Mouse (Mus musculus): ENCODE results near the gene Gm49366.
"Not testable (repeated sequence)": the region's sequence is repeated elsewhere in the genome, so short reads cannot be mapped to it uniquely, and the experiment has no call there.

Gm49366 gene

DNA sequence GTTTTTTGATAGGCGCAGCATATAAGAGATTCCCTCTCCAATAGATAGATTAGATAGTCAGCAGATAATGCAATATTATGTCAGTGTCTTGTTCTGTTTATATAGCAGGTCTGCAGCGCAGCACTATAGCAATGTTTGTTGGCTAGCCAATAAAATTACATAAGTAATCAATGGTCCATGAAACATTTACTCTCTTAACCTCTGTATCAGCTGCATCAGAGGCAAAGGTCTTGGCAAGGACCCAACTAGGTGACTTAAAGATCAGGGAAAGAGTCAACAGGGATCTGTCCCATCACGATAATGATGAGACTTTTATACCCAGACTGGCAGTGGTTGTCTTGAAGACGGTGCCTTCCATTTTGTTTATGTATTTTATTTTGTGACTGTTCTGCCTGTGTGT lies 5.9 kb upstream of the Gm49366 start:
- DNase-seq (ENCODE audit: low spot score in 2 of 2): no peak

DNA sequence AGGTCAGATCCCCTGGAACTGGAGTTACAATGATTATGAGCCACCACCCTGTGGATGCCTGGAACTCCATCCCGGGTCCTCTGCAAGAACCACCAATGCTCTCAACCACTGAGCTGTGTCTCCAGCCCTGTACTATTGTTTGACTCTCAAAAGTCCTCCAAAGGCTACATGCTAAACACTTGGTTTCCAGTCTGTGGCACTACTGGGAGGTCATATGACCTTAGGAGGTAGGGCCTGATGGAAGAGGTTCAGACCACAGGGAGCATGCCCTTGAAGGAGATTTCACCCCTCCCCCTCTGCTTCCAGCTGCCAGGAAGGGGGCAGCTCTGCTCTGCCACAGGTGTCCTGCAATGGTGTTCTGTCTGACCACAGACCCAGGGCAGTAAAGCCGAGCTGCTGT lies 5.4 kb upstream of the Gm49366 start:
- DNase-seq (ENCODE audit: low spot score in 2 of 2): not testable (repeated sequence)

DNA sequence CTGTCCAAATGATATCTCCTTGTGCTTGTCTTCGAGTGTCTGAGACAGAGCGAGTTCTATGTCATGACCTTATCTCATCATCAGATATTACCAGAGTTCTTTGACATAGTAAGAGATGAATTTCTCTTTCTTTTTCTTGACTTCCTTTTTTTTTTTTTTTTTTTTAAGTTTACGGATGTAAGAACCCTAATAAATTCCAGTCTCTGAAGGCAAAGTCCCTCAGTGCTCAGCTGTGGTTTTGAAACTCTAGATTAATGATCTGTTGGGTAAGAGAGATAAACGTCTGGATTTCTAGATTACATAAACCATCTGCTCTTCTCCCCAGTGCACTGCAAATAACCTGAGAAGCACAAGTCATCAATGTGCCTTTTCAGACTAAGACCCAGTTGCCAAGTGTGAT lies 4.6 kb upstream of the Gm49366 start:
- no peak for DNase-seq (ENCODE audit: low spot score in 2 of 2)

DNA sequence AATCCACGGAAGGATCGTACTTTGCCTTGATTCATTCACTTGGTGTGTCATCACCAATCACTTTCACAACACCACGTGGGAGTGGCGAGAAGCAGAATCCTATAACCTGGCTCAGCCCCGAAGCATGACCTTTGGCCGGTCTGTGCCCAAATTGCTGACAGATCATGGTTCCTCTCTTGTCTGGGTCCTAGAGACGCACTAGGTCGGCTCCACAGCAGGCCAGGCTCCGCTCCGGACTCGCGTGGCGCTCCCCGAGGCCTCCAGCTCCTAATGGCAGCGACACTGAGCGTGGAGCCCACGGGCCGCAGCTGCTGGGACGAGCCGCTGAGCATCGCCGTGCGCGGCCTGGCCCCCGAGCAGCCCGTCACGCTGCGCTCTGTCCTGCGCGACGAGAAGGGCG lies 494 bp upstream of the Gm49366 start, which contains the start of gene Acot4:
Acot4 (plus strand) TSS at position 139 of the 400 bp plus-strand sequence.
- DNase-seq (ENCODE audit: low spot score in 2 of 2): not testable (repeated sequence)

DNA sequence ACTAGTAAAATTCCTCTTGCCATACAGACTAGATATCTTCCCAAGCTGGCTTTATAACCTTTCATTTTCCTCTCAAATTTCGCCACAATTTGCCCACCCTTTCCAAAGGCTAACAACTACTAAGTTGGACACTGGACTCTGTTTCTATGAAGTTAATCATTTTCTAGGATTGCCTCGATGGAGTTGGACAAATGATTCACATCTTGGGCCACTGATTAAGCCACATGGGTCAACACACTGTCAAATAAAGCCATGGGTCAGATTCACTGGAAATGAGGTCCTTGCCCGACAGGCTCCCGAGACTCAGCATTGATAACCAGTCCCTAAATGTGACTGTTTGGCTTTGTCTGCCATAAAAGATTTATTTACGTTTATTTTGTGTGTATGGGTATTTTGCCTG lies 3.5 kb downstream of the Gm49366 start:
- no peak for DNase-seq (ENCODE audit: low spot score in 2 of 2)

DNA sequence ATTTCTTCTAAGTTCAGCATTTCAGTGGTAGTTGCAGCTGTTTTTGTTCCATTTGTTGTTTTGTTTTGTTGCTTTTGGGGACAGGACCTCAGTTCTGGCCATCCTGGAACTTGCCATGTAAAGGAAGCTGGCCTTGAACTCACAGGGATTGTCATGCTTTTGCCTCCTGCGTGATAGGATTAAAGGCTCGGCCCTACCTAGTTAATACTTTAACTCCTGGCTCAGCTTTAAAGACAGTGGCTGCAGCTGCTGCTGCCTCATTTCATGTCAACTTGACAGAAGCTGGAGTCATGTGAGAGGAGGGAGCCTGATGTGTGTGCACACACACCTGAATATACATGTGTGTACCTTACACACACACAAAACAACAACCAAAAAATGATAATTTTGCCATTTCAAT lies 5.3 kb downstream of the Gm49366 start:
- DNase-seq (ENCODE audit: low spot score in 2 of 2): no peak

DNA sequence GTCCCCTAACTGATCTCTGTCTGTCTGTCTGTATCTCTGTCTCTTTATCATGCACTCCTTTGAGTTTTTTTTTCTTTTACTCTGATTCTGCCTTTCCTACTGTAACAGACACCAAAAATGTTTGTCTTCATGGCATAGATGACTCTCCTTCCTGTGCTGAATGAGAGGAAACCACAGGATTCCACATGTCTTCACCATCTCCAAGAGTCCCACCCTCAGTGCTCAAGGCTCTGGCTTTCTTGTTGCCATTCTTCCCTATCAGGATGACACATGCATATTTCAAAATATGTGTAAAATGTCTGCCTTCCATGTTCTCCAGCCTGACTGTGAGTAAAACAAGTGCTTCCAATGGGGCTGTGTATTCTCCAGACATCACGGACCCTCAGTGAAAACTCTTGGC lies 8.2 kb downstream of the Gm49366 start:
- no peak for DNase-seq (ENCODE audit: low spot score in 2 of 2)

DNA sequence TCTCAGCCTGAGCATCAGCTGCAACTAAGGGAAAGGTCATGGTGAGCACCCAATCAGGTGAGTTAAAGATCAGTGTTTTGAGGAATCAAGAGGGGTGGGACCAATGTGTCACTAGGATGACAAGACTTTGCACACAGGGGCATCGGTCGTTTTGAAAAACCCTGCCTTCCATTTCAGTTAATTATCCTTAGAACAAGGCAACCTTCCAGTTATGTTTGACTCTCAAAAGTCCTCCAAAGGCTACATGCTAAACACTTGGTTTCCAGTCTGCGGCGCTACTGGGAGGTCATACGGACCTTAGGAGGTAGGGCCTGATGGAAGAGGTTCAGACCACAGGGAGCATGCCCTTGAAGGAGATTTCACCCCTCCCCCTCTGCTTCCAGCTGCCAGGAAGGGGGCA lies 12.0 kb downstream of the Gm49366 start:
- DNase-seq (ENCODE audit: low spot score in 2 of 2): not testable (repeated sequence)

DNA sequence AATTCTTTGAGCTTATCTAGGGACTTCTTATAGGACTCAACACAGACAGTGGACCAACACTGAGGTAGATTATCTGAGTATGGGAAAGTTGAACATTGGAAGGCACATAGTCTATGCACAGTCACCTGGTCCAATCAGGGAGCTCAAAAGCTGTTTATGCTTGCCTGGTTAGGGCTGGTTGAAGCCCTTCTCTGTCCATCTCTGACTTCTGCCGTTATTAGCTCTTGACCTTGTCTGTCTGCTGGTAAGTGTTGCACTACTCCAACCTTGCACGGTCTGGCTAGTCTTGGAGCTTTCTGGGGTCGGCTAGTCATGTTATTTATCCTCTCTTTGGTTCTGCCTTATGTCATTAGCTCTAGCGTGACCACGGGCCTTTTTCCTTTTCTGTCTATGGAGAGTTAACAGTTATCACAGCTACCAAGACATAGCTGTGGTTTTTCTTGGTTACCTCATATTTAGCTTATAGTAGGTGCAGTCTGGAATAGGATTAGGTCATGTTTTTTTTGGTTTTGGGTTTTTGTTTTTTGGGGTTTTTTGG lies 13.3 kb downstream of the Gm49366 start, which contains the start of gene Acot3:
Acot3 (plus strand) TSS at position 208 of the 538 bp plus-strand sequence.
- no peak for DNase-seq (ENCODE audit: low spot score in 2 of 2)

DNA sequence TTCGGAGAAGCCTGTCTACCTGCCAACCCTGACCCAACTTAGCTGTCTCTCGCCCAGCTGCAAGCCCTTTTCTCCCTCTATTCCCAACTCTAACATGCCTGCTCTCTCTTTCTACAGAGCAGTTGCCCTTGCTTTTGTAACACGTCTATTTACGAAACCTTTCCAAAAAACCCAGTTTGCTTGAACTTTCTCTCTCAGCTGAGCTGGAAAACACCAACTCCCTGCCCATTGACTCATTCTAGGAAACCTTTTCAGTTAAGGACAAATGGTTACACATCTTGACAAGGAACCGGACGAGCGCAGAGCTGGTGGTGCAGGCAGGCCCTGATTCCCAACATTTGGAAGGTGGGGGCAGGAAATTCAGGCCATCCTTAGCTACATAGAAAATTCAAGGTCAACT lies 13.9 kb downstream of the Gm49366 start:
- DNase-seq (ENCODE audit: low spot score in 2 of 2): no peak

DNA sequence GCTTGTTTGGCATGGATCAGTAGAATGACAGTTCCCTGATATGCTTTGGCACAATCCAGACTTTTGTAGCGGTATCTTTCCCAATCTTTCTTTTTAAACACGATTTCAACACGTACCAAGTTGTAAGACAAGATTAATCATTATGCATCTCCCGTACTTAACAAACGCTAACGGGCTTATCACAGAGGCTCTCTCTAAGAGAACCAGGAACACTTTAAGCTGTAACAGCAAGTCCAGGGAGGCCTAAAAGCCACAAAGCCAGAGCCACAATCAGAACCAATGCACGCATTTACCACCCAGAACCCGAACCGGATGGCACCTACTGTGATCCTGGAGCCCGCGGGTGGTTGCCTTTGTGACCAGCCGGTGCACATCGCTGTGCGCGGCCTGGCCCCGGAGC lies 14.4 kb downstream of the Gm49366 start:
- DNase-seq (ENCODE audit: low spot score in 2 of 2): no peak

DNA sequence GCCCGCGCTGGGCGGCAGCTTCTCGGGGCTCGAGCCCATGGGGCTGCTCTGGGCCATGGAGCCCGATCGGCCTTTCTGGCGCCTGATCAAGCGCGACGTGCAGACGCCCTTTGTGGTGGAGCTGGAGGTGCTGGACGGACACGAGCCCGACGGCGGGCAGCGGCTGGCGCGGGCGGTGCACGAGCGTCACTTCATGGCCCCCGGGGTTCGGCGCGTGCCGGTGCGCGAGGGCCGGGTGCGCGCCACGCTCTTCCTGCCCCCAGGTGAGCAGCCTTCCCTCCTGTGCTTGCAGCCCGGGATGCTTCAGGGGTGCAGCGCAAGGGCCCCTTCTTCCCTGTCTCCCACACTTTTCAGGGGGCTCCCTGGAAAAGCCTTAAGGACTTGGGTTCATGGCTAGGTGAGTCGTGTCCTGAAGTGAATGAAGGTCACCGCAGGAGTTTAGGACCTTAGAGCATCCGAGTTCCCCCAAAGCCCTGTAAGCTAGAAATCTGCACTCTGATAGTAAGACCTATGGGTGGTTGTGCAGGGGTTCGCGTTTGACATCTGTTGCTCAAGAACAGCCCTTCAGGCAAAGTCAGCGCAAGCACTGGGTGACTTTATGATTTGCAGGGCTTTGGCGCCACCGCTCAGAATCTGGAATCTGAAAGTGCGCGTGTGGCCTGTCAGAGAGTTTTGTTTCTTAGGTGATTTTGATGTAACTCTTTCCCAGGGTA lies 15.1 kb downstream of the Gm49366 start:
- DNase-seq (ENCODE audit: low spot score in 2 of 2): no peak

DNA sequence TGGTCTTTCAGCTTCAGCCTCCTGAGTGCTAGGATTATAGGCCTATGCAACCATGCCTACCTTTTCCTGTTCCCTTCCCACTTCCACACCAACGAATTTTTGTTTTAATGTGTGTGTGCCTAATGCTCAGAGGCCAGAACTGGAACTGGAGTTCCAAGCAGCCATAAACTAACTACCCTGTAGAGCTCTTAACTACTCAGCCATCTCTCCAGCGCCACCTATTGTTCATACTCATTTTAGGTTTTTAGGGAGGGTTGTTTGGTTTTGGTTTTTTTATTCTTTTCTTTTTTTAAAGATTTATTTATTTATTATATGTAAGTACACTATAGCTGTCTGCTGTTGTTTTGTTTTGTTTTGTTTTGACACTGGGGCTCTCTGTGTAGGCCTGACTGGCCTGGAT lies 22.2 kb downstream of the Gm49366 start:
- no peak for DNase-seq (ENCODE audit: low spot score in 2 of 2)

DNA sequence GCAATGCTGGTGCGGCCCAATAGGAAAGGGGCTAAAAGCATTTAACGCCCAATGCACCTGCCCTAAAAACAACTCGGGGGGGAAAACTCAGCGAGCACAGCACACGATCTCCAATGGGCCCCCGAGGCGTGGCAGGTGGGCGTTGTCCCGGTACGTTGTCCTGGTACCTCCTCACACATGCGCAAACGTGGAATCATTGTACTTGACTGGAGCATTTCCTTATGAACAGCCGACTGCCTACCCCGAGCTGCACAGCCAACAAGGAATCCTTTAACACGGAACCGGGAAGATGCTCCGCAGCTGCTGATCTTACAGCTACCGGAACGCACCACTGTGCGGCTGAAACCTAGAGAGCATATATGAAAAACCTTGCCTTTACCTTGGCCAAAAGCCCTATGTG lies 23.6 kb downstream of the Gm49366 start:
- no peak for DNase-seq (ENCODE audit: low spot score in 2 of 2)

DNA sequence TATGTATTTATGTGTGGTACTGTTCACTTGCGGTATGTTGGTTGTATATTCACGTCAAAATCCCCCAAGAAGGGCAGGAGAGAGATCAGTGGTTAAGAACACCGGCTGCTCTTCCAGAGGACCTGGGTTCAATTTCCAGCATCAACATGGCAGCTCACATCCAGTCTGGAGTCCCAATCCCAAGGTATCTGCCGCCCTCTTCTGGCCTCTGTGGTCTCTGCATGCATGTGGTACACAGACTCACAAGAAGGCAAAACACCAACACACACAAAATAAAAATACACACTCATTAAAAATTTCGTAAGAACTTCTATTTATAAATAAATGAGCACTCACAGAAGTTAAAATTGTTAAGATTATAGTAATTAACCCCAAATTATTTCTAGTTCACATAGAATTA lies 24.5 kb downstream of the Gm49366 start:
- DNase-seq (ENCODE audit: low spot score in 2 of 2): no peak

DNA sequence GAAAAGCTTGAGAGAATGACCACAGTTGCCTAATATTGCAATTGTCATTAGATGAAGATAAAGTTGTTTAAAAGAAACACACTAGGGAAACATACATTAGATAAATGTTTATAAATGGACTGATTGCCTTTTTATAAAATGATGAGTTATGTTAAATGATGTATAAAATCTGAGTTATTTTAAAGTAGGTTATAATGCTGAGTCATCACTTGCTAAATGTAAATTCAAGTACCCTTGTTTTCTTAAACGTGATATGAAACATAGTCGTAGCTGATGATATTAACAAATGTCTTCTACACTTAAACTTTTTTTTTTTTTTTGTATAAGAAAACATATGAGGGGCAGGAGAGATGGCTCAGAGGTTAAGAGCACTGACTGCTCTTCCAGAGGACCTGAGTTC lies 25.1 kb downstream of the Gm49366 start:
- no peak for DNase-seq (ENCODE audit: low spot score in 2 of 2)

DNA sequence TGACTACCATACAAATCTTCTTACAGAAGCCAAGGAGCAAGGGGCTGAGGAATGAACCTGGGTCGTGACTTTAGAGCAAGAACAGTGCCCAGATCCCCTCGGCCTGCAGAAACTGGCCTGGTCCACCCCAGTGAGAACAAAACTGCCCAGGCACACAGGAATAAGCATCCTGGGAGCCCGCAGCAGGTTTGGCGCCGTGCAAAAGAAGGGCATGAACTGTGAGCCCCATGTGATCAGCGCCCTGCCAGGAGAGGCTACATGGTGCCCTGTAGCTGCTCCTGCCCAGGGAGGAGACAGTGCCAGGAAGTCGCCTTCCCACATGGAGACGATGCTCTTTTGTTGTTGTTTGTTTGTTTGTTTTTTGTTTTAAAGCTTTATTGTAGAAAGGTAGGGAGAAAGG lies 25.9 kb downstream of the Gm49366 start:
- DNase-seq (ENCODE audit: low spot score in 2 of 2): no peak

DNA sequence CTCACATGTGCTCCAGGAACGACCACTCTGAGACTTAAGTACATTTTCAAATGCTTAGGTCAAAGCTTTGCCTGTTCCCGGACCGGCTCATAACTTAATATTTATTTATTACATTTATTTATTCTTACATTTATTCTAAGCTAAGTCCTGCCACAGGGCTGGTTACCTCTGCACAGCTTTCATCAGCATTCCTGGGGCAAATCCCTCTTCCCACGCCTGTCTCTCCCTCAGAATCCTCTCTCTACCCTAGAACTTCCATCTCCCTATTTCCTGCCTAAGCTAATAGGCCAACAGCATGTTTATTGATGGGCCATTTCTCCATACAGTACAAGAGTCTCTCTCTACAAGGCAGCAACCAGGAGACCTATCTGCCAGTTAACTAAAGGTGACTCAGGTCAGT lies 29.0 kb downstream of the Gm49366 start:
- DNase-seq (ENCODE audit: low spot score in 2 of 2): no peak

DNA sequence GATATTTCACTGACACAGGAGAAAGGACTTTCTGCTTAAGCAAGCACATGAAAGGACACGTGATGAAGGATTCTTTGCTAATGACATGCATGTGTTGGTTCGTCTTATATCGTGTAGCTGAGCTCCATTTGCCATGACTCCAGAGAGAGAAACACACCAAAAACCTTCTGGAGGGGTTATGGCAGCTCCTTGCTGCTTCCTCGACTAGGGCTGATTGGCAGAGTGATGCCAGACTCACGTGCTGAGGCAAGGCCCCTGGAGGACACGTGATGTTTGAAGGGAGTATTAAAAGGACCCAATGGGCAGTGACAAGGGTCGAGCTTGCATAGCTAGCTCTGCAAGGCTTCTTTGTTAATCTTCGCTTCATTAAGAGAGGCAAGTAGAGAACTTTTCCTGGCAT lies 29.6 kb downstream of the Gm49366 start:
- no peak for DNase-seq (ENCODE audit: low spot score in 2 of 2)

DNA sequence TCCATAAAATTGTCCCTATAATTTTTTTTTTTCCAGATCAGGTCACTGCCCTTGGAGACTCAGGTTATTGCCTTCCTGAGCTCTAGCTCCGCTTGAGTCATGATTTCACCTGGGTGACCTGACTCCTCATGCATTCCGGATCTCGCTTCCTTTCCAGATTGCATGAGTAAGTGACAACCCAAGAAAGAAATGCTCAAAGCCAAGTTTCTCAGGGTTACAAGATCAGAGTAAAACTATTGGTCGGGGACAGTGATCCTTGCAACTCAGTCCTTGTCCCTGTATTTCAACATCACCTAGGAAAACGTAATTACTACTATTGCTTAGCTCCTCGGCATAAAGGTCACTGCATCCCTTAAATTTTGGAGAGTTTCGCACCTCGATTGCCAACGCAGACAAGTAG lies 30.3 kb downstream of the Gm49366 start, which contains the start of gene Acot5:
Acot5 (plus strand) TSS at position 340 of the 400 bp plus-strand sequence.
- DNase-seq (ENCODE audit: low spot score in 2 of 2): no peak

DNA sequence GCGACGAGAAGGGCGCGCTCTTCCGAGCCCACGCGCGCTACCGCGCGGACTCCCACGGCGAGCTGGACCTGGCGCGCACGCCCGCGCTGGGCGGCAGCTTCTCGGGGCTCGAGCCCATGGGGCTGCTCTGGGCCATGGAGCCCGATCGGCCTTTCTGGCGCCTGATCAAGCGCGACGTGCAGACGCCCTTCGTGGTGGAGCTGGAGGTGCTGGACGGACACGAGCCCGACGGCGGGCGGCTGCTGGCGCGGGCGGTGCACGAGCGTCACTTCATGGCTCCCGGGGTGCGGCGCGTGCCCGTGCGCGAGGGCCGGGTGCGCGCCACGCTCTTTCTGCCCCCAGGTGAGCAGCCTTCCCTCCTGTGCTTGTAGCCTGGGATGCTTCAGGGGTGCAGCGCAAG lies 30.8 kb downstream of the Gm49366 start:
- DNase-seq (ENCODE audit: low spot score in 2 of 2): peak; percentile 36 to 68

DNA sequence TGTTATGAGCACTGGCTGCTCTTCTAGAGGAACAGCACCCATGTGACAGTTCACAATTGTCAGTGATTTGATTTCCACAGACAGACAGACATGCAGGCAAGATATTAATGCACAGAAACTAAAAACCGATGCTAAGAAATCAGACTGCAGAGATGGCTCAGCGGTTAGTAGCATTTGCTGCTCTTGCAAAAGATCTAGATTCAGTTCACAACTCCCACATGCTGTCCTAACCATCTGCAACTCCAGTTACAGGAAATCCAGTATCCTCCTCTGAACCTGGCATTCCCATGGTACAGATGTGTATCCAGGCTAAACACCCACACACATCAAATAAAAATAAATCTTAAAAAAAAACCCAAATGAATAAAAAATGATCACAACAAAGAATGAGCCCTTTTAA lies 33.0 kb downstream of the Gm49366 start:
- DNase-seq (ENCODE audit: low spot score in 2 of 2): no peak

DNA sequence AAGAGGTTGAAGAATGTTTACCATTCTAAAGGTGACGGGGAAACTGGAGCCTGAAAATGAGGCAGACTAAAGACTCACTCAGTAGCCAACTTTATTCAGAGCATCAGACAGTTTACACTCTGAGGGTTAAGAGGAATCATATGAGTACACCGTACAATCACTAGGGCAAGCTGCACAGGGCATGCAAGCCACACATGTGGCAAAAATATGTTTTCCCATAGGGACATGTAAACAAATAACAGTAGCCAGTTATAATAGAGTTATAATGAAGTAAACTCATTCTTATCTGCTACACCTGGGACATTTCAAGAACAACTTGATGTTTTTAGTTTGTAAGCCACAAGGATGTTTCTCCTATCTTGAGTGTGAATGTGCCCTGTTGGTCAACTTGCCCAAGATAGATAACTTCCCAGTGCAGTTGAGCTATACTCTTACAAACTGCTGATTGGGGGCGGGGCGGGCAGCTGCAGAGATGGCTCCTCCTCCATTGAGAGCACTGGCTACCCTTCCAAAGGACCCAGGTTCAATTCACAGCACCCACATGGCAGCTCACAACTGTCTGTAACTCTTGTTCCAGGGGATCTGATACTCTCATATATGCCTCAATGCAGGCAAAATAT lies 38.7 kb downstream of the Gm49366 start:
- no peak for DNase-seq (ENCODE audit: low spot score in 2 of 2)
